Mouse (Mus musculus) right cerebral cortex, postnatal 14 days (tissue): ENCODE data around the gene Usp6nl.

Experiments used
- DNase-seq: peaks from one replicate; pipeline ENCODE4 v3.0.0; 2022

Usp6nl gene

DNA sequence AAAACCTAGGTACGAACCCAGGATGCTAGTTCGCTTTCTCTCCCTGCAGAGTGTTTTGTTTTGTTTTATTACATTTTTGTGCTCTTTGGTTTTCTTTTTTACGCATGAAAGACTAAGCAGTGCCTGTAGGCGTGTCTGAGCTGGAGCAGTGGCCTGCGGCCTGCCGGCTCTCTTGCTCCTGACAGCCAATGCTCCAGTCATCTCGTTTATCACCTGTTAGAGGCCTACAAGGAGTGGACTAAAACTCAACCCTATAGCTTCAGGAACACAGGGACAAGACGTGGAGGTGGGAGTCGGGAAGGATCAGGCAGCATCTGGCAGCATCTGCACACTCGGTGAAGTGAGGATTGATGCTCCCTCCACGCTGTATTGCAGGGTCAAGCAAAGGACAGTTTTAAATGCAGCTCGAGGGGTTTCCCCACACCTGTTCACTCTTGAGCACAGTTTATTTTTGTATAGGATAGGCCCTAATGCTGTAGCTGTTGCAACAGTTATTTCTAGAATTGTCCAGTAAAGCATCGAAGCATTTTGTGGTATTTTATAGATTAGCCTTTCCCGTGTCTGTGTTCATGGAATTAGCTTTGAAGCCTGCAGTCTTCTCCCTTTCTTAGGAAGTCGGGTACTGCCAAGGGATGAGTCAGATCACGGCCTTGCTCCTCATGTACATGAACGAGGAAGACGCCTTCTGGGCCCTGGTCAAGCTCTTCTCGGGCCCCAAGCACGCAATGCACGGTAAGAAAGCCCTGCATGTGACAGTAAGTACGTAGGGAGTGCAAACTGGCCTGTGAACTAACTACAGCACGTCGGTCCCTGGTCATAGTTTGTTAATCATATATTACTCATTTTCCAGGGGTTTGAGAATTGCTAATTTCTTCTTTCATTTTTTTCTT, 101.4 kb downstream of the Usp6nl start:
- no peak for DNase-seq

DNA sequence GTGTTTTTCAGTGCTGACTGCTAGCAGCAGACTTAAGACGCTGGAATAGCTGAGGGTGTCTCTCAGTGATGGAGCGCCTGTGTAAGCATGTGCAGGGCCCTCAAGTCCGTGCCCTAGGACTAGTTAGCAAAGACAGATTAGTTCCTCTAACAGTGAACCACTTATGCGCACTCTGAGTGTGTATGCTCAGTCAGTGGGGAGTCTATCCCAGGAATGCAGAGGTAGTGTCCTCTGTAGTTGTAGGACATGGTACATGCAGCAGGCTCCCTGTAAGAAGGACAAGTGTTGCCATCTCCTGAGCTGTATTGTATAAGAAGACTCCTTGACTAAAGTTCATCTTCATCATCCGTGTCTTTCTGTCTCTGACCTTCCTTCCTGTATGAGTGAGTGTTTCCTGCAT, 102.4 kb downstream of the Usp6nl start:
- DNase-seq: no peak

DNA sequence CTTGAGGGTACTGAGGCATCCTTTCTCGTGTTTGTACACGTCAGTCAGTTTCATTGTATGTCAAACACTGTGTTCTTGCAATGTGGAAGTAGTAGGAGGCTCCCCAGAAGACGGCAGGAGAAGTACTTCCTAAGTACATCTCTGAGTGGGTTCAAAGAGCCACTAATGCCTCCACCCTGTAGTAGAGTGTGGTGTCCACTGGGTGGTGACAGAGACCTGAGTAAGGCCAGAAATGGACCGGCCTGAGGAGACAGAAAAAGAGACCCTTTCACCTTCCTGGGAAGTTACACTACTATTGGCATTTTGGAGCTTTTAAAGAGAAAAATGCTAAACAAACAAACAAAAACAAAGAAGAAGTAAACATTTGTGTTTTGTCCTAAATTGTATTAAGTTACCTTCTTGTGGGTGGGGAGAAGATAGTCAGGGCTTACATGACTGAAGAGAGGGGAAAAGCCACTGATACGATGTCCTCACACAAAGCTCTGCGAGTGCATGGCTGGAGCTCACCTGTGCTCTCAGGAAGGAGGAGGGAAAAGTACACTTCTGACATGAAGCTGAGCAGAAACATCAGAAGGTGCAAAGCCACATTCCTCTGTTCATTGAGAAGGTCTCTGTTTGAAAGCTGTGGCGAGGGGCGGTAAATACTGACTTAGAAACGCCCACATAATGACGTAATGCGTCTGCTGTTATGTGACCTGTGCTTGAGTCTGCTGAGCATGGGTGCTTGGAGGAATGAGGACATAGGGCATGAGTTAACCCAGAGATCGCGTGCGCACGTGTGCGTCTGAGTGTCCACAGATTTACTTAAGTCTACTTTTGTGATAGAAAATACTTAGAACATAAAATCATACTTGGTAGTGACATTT, 113.9 kb downstream of the Usp6nl start:
- DNase-seq: peak; percentile 47

DNA sequence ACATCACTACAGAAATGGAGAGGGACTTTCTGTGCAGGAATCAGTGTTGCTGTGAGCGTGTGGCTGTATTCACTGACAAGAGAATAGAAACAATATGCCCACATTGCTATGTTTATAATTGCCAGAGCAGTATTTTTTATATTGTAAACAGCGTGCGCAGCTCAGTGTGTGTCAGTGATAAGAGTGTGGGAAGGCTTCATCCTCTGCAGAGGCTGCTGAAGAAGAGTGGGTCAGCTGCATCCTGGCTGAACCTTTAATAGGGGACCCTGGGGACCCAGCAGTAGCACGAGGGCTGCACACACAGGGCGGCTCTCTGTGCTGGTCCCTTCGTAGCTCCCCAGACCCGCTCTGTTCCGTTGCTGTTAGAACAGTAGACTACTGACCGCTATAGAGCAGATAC, 119.2 kb downstream of the Usp6nl start:
- no peak for DNase-seq

DNA sequence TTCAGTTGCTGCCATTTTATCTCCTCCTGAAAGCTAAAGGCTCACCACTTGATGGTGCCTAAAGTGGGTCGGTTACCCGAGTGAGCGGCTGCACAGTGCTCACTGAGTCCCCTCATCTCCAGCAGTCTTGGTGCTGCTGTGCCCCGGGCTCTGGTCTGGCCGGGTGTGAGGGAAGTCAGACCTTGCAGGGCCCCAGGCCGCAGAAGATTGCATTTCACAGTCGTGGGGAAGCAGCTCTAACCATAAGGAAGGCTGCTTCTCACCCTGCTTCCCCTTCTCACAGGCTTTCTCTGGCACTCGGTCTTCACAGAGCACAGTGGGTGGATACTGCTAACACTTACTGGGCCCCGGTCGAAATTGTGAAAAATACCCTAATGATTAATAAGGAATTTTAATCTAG, 119.8 kb downstream of the Usp6nl start:
- DNase-seq: no peak

DNA sequence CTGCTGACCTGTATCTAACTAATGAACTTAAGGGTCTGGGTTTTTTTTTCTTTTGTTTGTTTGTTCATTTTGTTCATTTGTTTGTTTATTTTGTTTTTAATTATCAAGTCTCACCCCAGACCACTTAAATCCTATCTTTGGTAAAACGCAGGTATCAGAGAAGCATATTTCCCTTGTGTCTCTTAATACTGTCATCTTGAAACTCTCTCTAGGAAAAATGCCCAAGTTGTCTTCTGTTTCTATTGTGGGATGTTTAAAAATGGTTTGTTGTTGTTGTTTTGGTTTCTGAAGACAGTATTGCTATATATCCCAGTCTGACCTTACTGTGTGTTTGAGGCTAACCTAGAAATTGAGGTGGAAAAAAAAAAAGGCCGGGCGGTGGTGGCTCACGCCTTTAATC, 121.5 kb downstream of the Usp6nl start:
- no peak for DNase-seq

DNA sequence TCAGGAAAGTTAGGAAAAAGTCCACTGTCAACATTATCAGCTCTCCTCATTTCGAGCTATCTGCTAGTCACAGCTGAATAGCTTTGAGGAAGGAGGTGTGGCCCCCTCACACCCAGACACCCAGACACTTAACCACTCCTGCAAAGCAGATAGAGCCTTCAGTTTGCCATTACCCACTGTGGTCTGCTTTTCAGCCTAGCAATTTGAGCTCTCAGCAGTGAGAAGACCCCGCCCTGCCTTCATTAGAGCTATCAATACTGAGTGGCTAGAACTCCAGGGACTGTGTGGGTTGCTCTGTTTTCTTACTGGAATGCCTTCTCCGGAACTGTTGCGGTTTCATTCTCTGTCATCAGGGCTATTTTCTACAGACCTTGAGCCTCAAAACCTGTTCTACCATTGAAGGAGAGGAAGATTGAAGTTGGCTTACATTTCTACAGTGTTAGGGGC, 122.3 kb downstream of the Usp6nl start:
- no peak for DNase-seq

DNA sequence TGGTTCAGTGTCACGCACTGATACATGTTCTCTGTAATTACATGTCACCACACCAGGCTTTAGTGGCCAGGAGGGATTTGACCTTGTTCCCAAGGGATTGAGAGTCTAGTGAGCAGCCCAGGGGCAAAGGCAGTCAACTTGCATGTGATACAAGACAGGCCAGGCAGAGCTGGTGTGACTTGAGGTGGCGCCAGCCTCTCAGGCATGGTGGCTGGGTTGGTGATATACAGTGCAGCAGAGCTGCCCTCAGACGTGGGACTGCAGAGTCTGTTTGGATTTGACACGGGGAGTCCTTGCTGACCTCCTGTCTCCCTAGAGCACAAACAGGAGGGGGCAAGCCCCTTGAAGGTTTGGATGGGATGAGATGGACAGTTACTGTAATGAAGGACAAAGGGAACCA, 123.4 kb downstream of the Usp6nl start:
- DNase-seq: no peak

DNA sequence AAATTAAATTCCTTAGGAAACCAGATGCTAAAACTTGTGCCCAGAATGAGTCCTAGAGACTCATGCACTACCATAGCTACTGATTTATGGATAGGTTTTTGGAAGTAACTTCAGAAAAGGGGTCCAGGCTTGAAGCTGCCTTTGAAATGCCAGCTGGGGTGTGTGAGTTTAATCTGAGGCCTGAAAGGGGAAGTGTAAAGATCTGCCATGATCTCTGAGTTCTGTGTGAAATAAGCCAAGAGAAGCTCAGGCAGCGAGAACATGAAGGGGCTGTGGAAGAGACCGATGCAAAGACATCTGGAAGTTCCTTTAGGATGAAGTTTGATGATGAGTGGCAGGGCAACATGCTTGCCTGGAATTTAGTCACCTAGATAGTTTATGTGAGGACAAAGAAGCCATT, 126.4 kb downstream of the Usp6nl start:
- DNase-seq: no peak

DNA sequence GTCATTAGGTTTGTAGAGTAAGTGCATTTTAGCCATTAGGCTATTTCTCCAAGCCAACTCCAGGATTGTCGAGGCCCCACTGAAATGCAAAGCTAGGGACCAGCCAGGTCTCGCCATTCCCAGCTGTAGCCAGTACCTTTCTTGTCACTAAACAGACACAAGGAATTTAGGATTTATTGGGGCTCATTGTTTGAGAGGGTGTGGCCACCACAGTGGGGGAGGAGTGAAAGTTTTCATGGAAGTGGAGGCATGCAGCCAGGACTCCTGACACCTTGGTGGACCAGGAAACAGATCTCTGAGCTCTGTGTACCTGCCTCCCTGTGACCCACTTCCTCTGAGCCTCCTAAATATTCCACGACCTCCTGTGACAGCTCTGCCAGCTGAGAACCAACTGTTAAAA, 127.2 kb downstream of the Usp6nl start:
- DNase-seq: no peak

DNA sequence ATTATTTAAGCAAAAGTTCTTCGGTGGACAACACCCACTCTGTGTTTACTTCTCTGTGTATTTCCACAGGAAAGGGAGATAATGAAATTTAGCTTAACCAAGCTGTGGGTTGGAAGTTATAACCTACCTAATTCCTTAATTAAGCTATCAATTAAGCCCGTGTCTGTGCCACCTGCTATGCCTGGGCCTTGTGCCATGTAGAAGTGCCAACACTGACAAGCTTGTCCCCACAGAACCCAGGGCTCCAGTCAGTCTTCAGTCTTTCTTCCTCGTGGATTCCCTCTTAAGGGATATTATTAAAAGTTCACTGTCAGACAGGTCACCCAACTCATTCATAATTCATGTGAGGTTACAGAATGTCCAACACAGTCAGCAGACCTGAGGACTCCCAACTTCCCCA, 128.1 kb downstream of the Usp6nl start:
- DNase-seq: no peak

DNA sequence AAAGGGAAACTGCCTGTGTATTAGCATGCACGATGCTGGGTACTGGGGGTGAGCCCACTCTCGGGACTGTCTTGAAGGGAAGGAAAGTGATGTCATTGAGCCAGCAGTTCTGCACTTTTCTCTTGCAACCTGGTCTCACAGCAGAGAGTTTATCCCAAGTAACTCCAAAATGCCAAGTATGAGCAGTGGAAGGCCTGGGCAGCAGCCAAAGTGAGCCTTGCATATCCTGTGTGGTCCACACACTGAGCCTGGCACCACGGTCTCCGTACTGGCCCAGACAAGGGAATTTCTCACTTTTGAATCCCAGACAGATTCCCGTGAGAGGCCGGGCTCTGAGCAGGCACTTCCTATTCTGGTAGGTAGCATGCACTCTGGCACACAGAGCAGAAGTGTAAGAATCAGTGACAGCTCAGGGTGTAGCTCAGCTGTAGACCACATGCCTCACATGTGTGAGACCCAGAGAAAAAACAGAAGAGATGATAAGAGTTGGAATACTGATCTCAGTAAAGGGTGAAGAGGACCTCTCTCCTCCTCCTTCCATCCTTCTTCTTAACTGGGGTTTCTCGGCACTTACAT, 132.6 kb downstream of the Usp6nl start:
- DNase-seq: no peak

DNA sequence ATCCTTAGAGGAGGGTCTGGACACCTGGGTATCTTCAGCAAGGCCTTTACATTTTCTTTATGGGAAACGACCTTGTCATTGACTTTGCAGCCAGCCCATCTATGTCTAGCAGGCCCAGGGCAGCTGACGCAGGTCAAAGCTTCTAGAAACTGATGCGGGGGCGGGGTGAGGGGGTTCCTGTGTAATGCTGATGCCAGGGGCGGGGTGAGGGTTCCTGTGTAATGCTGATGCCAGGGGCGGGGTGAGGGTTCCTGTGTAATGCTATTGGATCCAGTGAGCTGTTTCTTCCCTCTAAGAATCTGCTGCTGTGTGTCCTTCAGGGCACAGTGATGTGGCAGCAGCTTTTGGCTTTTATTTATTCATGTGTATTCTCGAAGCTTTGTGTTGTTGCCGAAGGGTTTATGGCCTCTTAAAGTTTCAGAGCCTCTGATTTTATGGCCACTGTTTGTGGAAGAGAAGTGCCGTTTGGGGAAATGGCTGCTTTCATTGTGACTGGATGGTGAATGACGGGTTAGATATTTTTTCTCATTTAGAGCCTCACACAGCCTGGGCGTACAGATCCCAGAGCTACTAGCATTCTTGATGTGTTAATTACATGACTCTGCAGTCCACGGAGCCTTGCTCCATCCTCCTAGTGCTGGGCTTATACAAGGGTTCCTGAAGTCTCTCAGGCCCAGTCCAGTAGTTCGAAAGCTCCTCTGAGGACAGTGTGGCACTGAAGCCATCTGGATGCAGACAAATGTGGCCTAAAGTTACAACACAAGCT, 137.0 kb downstream of the Usp6nl start:
- no peak for DNase-seq

DNA sequence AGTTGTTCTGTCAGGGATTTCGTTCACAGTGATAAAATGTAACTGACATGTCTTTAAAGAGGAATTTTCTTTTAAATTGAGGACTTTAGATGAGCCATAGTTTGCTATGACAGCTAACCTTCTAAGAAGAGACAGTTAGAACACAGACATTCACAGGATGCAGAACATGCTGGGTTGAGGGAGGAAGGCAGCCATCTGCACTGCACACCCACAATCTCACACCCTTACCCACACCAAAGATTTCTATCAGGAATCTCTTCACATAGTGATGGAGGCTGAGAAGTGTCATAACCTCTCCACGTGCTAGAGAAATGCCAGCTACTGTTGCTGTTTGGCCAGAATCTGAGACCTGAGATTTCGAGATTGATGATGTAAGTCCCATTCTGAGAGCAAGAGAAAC, 139.8 kb downstream of the Usp6nl start:
- no peak for DNase-seq

DNA sequence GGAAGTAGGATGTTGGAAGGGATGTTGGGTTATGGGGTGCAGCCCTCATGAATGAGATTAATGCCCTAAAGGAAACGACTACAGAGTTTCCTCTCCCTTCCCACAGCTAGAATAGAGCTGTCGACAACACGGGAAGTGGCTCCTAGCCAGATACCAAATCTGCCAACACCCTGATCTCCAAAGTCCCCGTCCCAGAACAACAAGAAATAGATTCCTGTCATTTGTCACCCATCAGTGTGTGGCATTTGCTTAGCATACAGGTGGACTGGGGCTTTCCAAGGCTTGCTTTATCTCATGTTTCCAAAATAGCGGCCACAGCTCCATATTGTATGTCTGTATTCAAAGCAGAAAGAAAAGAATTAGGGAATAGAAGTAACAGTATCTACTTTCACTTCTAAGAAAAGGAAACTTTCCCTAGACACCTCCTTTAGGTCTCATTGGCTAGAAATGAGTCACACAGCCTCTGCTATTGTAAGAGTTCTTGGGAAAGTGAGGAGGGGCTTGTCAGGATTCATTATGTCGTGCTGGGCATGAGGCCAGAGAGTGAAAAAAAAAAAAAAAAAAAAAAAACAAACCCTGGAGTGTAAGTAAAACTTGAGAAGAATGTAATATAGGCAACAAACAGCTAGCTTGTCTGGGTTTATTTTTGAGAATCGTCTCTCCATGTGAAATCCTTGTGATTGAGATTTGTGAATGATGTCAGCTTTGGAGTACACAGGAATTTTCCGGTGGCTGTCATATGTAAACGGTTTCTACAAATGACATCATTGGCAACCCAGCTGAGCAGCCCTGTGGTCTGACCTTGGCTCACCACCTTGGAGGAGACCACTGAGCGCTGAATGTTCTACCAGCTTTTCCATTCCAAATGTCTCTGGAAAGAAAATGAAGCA, 141.6 kb downstream of the Usp6nl start:
- no peak for DNase-seq

DNA sequence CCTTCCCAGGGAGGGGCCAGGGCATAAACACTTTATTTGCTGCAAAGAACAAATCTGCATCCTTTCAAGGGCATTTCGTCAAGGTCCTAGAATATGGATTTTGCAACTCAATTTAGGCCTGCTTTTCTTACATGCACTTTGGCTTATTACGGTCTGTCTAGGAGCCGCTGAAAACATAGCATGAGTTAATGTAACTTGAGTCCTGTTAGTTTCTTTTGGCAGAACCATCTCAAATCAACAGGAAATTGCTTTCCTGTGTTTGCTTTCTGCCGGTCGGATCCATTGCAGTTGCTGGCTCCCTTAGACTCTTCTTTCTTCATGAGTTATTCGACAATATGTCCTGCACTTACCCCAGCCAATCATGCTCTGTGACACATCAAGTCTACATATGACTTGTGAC, 143.9 kb downstream of the Usp6nl start:
- no peak for DNase-seq

DNA sequence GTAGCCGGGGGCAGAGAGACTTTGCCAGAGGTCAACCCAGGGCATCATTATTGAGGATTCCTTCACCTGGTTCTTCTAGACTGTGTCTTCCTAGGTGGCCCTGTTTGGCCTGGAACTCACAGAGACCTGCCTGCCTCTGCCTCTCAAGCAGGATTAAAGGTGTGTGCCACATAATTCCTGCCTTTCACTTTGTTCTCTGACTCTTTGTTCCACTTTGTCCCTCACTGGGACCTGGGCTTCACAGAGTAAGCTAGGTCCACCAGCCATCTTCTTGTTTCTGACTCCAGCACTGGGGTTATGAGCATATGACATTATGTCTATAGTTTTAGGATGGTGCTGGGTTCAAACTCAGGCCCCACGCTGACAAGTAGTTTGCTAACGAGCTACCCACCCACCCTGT, 144.9 kb downstream of the Usp6nl start:
- no peak for DNase-seq

DNA sequence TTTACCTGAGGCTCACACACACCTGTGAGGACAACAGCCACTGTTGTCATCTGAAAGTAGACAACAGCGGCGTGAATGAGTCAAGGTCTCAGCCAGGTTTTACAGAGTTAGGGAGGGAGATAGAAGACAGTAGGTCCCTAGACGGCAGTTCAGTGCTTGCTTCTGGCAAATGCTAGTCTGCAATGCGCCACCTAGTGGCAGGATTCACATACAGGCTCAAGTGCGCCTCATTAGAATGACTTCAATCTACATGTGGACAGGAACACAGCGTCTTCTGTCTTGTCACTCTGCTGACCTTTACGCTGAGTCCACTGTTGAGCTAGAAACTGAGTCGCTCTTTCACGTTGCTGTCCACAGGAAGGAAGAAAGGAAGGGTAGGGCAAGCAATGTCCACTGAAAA, 146.7 kb downstream of the Usp6nl start:
- peak; percentile 83 for DNase-seq

DNA sequence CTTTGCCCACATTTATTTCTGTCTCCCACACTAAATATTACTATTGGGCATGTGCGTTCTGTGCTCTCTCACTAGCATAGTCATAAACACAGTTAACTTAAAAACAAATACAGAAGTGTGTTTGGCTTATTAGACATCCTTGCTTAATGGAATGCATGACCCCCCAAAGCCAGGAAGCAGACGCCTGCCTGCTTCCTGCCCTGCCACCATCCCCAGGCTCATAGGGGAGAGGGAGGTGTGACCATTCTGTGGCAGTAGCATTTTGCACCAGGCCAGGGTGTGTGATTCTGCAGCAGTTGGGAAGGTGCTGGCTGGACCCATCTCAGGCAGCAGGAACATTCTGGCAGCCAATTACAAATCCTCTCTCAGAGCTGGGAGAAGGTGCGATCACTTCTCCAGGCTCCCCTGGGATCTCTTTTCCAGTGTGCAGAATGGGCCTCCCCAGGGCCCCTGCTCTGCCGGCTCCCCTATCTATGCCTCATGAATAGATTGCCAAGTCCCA, 148.7 kb downstream of the Usp6nl start:
- DNase-seq: no peak

DNA sequence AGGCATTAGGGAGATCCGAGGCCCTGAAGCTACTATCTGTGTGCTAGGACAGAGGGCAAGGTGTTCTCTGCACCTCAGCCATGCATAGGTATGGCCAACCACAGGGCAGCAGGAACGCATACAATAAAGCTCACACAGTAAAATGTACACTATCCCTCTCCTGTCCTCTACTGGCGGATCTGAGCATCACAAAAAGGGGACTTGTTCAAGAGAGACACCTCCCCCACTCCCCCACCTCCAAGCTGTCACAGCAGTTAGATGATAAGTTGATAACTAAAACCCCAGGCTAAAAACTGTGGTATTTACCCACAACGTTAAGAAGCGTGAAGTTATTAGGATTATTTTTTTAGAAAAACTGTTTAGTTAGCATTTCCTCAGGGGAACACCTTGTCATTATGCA, 151.4 kb downstream of the Usp6nl start:
- no peak for DNase-seq

DNA sequence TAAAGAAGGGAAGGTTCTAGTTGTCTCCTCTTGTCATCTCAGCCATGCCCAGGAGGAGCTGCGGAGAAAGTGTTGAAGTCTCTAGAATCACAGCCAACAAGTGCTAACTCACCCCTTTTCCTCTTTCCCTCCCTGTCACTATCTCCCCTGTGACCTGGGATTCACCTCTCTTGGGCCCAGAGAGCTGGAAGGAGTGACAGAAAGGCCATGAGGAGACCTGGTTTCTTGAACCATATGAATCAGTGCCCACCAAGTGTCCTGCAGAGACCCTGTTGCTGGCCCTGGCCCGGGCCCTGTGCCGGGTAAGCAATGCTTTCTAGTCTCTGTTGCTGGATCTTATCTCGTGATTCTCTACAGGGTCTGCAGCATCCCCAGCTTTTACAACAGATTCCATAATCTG, 155.4 kb downstream of the Usp6nl start:
- DNase-seq: no peak
